Mouse (Mus musculus) skeletal muscle tissue, adult 2 months (tissue): Measurements from ENCODE around the gene Spn.

Experiments used
- DNase-seq: peaks from one replicate; pipeline ENCODE4 v3.0.0-alpha.2; 2012; ENCODE audit warnings: low read depth, low spot score

Spn gene

GRCm38 (mm10) chr7:127082271-127082670, 55.4 kb downstream of the Spn start:
- no peak for DNase-seq
